Mouse (Mus musculus): ENCODE measurements around the gene Rab3gap1.

GRCm38 (mm10) chr1:127989876-127990731 lies 121.5 kb downstream of the Rab3gap1 start:
- TF ChIP-seq TCF12 (IDR thresholded peaks at IDR 0.05; ENCODE audit: low read depth, low read length) (no peak), POLR2A (IDR thresholded peaks at IDR 0.05; ENCODE audit: control insufficient read depth in 1 of 2, insufficient read depth in 1 of 2, low read depth in 1 of 2, low read length in 2 of 2, poor library complexity in 1 of 2) (no peak), GABPA (IDR thresholded peaks at IDR 0.05; ENCODE audit: low read depth, low read length) (no peak), CTCF (IDR thresholded peaks at IDR 0.05 in 2 of 3, conservative IDR thresholded peaks at IDR 0.05 in 1 of 3; ENCODE audit: control insufficient read depth in 1 of 3, insufficient read depth in 1 of 3, low read depth in 2 of 3, low read length in 3 of 3, poor library complexity in 1 of 3, severe bottlenecking in 1 of 3) (no peak), USF1 (IDR thresholded peaks at IDR 0.05; ENCODE audit: low read depth, low read length) (no peak)
